Mouse (Mus musculus): ENCODE measurements around the gene Asdurf.
"Not testable (repeated sequence)": the region's sequence is repeated elsewhere in the genome, so short reads cannot be mapped to it uniquely, and the experiment has no call there.

Gene Asdurf

GRCm38 (mm10) chr1:53352327-53353261, at the start of gene Asdurf, which contains the start of the genes Gm28551 and Asnsd1:
Gene Asdurf, minus strand, starts transcription at chr1:53352619.
Gene Gm28551, minus strand, starts transcription at chr1:53352667.
Gene Asnsd1, minus strand, starts transcription at chr1:53352752.
- DNase-seq (ENCODE audit: low spot score in 2 of 2): peak; percentile 97

GRCm38 (mm10) chr1:53393936-53394760, 41.7 kb upstream of the Asdurf start:
- DNase-seq (ENCODE audit: low spot score in 2 of 2): not testable (repeated sequence)

- DNase-seq (ENCODE audit: low spot score in 2 of 2): no peak
Observed at GRCm38 (mm10) chr1:53388762-53389161, 36.3 kb upstream of the Asdurf start.

GRCm38 (mm10) chr1:53384085-53384688, 31.8 kb upstream of the Asdurf start:
- no peak for DNase-seq (ENCODE audit: low spot score in 2 of 2)

GRCm38 (mm10) chr1:53377731-53378130, 25.3 kb upstream of the Asdurf start:
- DNase-seq (ENCODE audit: low spot score in 2 of 2): no peak

GRCm38 (mm10) chr1:53375965-53376364, 23.5 kb upstream of the Asdurf start:
- not testable (repeated sequence) for DNase-seq (ENCODE audit: low spot score in 2 of 2)

- DNase-seq (ENCODE audit: low spot score in 2 of 2): no peak
Observed at GRCm38 (mm10) chr1:53358988-53359387, 6.6 kb upstream of the Asdurf start.

- DNase-seq (ENCODE audit: low spot score in 2 of 2): no peak
Observed at GRCm38 (mm10) chr1:53341071-53341470, 11.3 kb downstream of the Asdurf start.

GRCm38 (mm10) chr1:53337403-53337802, 15.0 kb downstream of the Asdurf start:
- not testable (repeated sequence) for DNase-seq (ENCODE audit: low spot score in 2 of 2)

- DNase-seq (ENCODE audit: low spot score in 2 of 2): no peak
Observed at GRCm38 (mm10) chr1:53335465-53335864, 17.0 kb downstream of the Asdurf start.

- not testable (repeated sequence) for DNase-seq (ENCODE audit: low spot score in 2 of 2)
Observed at GRCm38 (mm10) chr1:53333527-53333926, 18.9 kb downstream of the Asdurf start.

- no peak for DNase-seq (ENCODE audit: low spot score in 2 of 2)
Observed at GRCm38 (mm10) chr1:53324827-53325494, 27.5 kb downstream of the Asdurf start.

- DNase-seq (ENCODE audit: low spot score in 2 of 2): no peak
Observed at GRCm38 (mm10) chr1:53324277-53324676, 28.1 kb downstream of the Asdurf start.

- no peak for DNase-seq (ENCODE audit: low spot score in 2 of 2)
Observed at GRCm38 (mm10) chr1:53323254-53323653, 29.2 kb downstream of the Asdurf start.

- no peak for DNase-seq (ENCODE audit: low spot score in 2 of 2)
Observed at GRCm38 (mm10) chr1:53321662-53322344, 30.6 kb downstream of the Asdurf start.

GRCm38 (mm10) chr1:53312989-53313967, 39.1 kb downstream of the Asdurf start, which contains the start of gene Osgepl1:
Gene Osgepl1, plus strand, starts transcription at chr1:53313624.
- DNase-seq (ENCODE audit: low spot score in 2 of 2): peak; percentile 63 to 81

GRCm38 (mm10) chr1:53300506-53300905, 51.9 kb downstream of the Asdurf start:
- no peak for DNase-seq (ENCODE audit: low spot score in 2 of 2)

Measured in thymus, postnatal 10 days (tissue).